Mouse (Mus musculus) liver, embryonic 16.5 days (tissue): ENCODE measurements at regions not wholly inside any gene's neighbourhood (a gene's known extent, or its start where the extent isn't known, plus 50 kb on each side); places are given as distances from the start of the nearest gene placed in this dataset.
A peak's percentile ranks its signal among the peaks of the same experiment; 100 is the strongest.
"Not testable (repeated sequence)": the region's sequence is repeated elsewhere in the genome, so short reads cannot be mapped to it uniquely, and the experiment has no call there.

Source experiments
- ATAC-seq: fragments of 200-750 bp; cut with Nextera tagmentation; 2 replicates; pipeline ENCODE4 v1.8.0; 2017; ENCODE audit warnings: low read depth, mild to moderate bottlenecking, moderate number of reproducible peaks, moderate library complexity
- H3K27ac ChIP-seq: fragments of 300-500 bp; sonication (generic); 2 replicates; pipeline ENCODE4 v1.5.1; 2014; ENCODE audit warnings: mild to moderate bottlenecking, low read length
- H3K27me3 ChIP-seq: fragments of 300-500 bp; sonication (generic); 2 replicates; pipeline ENCODE4 v1.6.1; 2014; ENCODE audit warnings: low read depth, low read length, mixed read lengths; ENCODE audit not compliant: control insufficient read depth, insufficient read depth
- H3K36me3 ChIP-seq: fragments of 300-500 bp; sonication (generic); 2 replicates; pipeline ENCODE4 v1.6.1; 2014; ENCODE audit warnings: mild to moderate bottlenecking; ENCODE audit not compliant: control insufficient read depth, insufficient read depth
- H3K4me1 ChIP-seq: fragments of 300-500 bp; sonication (generic); 2 replicates; pipeline ENCODE4 v1.6.1; 2014; ENCODE audit warnings: low read depth, low read length, mixed read lengths; ENCODE audit not compliant: control insufficient read depth
- H3K4me2 ChIP-seq: fragments of 300-500 bp; sonication (generic); 2 replicates; pipeline ENCODE4 v1.6.1; 2014; ENCODE audit warnings: low read depth, low read length, mixed read lengths
- H3K4me3 ChIP-seq: fragments of 300-500 bp; sonication (generic); 2 replicates; pipeline ENCODE4 v1.5.1; 2014; ENCODE audit warnings: low read depth, mild to moderate bottlenecking, low read length
- H3K9ac ChIP-seq: fragments of 300-500 bp; sonication (generic); 2 replicates; pipeline ENCODE4 v1.6.1; 2014; ENCODE audit warnings: low read depth, low read length
- H3K9me3 ChIP-seq: fragments of 300-500 bp; sonication (generic); replicated peaks from 2 replicates; pipeline ENCODE4 v1.6.1; 2016; ENCODE audit warnings: low read length; ENCODE audit not compliant: control insufficient read depth
- WGBS: fragments of 180-500 bp; shearing (Covaris S2); extraction: QIAGEN DNeasy Blood & Tissue Kit; methylation state at CpG from one replicate; pipeline ENCODE4 v1.1.7; 2014; ENCODE audit not compliant: insufficient replicate concordance; 5-methylcytosine and 5-hydroxymethylcytosine counted together

GRCm38 (mm10) chr17:4024384-4024783 is 328.3 kb upstream of the Nox3 start:
- no peak for ATAC-seq
- Histone ChIP-seq H3K9ac (no peak overlapping the region), H3K4me1 (no peaks in the 10 kb centered on the region), H3K27ac (no peak overlapping the region), H3K9me3 (no peaks in the 10 kb centered on the region), H3K4me2 (no peak overlapping the region), H3K4me3 (no peak overlapping the region), H3K27me3 (no peaks in the 10 kb centered on the region), H3K36me3 (no peaks in the 10 kb centered on the region)
- 52% methylated on average over 2 of the region's 2 CpGs for WGBS

GRCm38 (mm10) chr17:4029202-4029601 is 333.1 kb upstream of the Nox3 start:
- Histone ChIP-seq H3K9ac (no peak overlapping the region), H3K4me2 (no peak overlapping the region), H3K4me3 (no peak overlapping the region), H3K9me3 (no peaks in the 10 kb centered on the region), H3K27me3 (no peaks in the 10 kb centered on the region), H3K36me3 (no peaks in the 10 kb centered on the region), H3K27ac (no peak overlapping the region), H3K4me1 (no peaks in the 10 kb centered on the region)
- ATAC-seq: no peak
- WGBS: 62% methylated on average over 9 of the region's 9 CpGs

GRCm38 (mm10) chr17:4034816-4035360 is 338.8 kb upstream of the Nox3 start:
- Histone ChIP-seq H3K9me3 (no peaks in the 10 kb centered on the region), H3K9ac (no peak overlapping the region), H3K36me3 (no peaks in the 10 kb centered on the region), H3K4me2 (no peak overlapping the region), H3K4me3 (no peak overlapping the region), H3K27me3 (no peaks in the 10 kb centered on the region), H3K4me1 (no peaks in the 10 kb centered on the region), H3K27ac (no peak overlapping the region)
- ATAC-seq: no peak
- whole genome bisulfite sequencing: 54% methylated on average over 3 of the region's 3 CpGs

- Histone ChIP-seq H3K4me1 (no peaks in the 10 kb centered on the region), H3K4me2 (no peak overlapping the region), H3K9ac (no peak overlapping the region), H3K27ac (no peak overlapping the region), H3K36me3 (no peaks in the 10 kb centered on the region), H3K9me3 (no peaks in the 10 kb centered on the region), H3K4me3 (no peak overlapping the region), H3K27me3 (no peaks in the 10 kb centered on the region)
- ATAC-seq: no peak
- 45% methylated on average over 5 of the region's 5 CpGs for WGBS
Observed at GRCm38 (mm10) chr17:4040104-4040664, 344.1 kb upstream of the Nox3 start.

- H3K9ac ChIP-seq, H3K27ac ChIP-seq, ATAC-seq, H3K27me3 ChIP-seq, H3K4me3 ChIP-seq, H3K4me1 ChIP-seq, H3K9me3 ChIP-seq, H3K4me2 ChIP-seq, H3K36me3 ChIP-seq: not testable (repeated sequence)
Observed at GRCm38 (mm10) chr17:4060186-4060585, 364.1 kb upstream of the Nox3 start.

GRCm38 (mm10) chr17:4073381-4073780 is 377.3 kb upstream of the Nox3 start:
- WGBS: 45% methylated on average over 2 of the region's 2 CpGs
- ATAC-seq: no peak
- no peaks in the 10 kb centered on the region for H3K27me3 ChIP-seq
- no peak overlapping the region for H3K27ac ChIP-seq
- H3K9me3 ChIP-seq: no peaks in the 10 kb centered on the region
- no peaks in the 10 kb centered on the region for H3K4me1 ChIP-seq
- H3K36me3 ChIP-seq: no peaks in the 10 kb centered on the region
- H3K4me3 ChIP-seq: no peak overlapping the region
- H3K9ac ChIP-seq: no peak overlapping the region
- no peak overlapping the region for H3K4me2 ChIP-seq

DNA sequence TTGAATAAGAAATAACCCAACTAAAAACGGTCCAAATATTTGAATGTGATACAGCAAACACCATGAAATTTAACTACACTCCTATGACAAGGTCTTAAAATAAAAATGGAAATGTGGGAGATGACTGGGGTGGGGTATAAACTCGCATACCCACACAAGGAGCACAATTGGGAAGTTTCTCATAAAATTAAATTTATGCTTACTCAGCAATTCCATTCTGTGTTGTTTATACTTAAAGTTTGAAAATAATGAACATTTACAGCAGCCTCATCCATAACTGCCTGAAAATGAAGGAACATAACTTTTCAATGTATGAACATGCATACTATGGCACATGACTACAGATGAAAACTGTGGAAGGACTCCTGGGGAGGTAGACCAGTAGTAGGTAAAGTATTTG is 384.5 kb upstream of the Nox3 start:
- Histone ChIP-seq H3K9ac (no peak overlapping the region), H3K4me1 (no peaks in the 10 kb centered on the region), H3K4me3 (no peak overlapping the region), H3K36me3 (no peaks in the 10 kb centered on the region), H3K27me3 (no peaks in the 10 kb centered on the region), H3K9me3 (no peaks in the 10 kb centered on the region), H3K27ac (no peak overlapping the region), H3K4me2 (no peak overlapping the region)
- 41% methylated on average over 2 of the region's 2 CpGs for WGBS
- ATAC-seq: no peak

- no peak overlapping the region for H3K9ac ChIP-seq
- no peak overlapping the region for H3K27ac ChIP-seq
- ATAC-seq: no peak
- no peak overlapping the region for H3K4me2 ChIP-seq
- H3K9me3 ChIP-seq: no peaks in the 10 kb centered on the region
- H3K27me3 ChIP-seq: no peaks in the 10 kb centered on the region
- 63% methylated on average over 1 of the region's 1 CpGs for WGBS
- H3K4me3 ChIP-seq: no peak overlapping the region
- H3K4me1 ChIP-seq: no peaks in the 10 kb centered on the region
- H3K36me3 ChIP-seq: no peaks in the 10 kb centered on the region
Observed at GRCm38 (mm10) chr17:4094621-4095020, 398.6 kb upstream of the Nox3 start.

- no peak overlapping the region for H3K4me3 ChIP-seq
- no peak overlapping the region for H3K4me2 ChIP-seq
- H3K4me1 ChIP-seq: no peaks in the 10 kb centered on the region
- no peak overlapping the region for H3K9ac ChIP-seq
- 22% methylated on average over 3 of the region's 3 CpGs for WGBS
- no peaks in the 10 kb centered on the region for H3K9me3 ChIP-seq
- H3K36me3 ChIP-seq: no peaks in the 10 kb centered on the region
- no peak overlapping the region for H3K27ac ChIP-seq
- peak; percentile 39; the same call in 1 of the 2 replicates for ATAC-seq
- H3K27me3 ChIP-seq: no peaks in the 10 kb centered on the region
Observed at GRCm38 (mm10) chr17:4103321-4103720, 407.3 kb upstream of the Nox3 start.
